In the genomic region with DNA sequence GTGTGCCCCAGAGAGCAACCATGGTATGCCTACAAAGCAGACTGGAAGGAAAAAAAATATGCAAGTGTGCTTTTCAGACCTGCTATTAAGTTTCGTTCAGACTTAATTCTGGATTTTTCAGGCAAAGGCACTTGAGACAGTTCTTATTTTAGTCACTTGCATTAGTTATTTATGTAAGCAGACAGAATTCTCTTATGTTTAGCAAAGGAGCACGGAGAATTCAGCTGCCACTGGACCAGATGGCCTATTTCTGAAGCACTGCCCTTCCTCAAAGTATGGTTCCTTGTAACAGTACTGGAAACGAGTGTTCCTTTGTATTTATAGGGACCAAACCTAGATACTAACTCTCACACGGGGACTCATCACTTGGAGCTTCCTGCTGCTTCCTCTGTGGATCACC, we compare ENCODE assay signal across 19 mouse cellular contexts. TPM values are rescaled to one million over a fixed set of nuclear protein-coding genes. Genes with fewer than 3 reads are reported as not detected.
DNase-seq lines count a peak whose midpoint lies in the region; ATAC-seq and TF ChIP-seq lines count a peak whose summit lies in the region.
"Had no signal": no experiment of that assay in that cellular context is flagged by ENCODE, and none has a peak within 500 bp of the region (broad histone marks: within the 10 kb centered on the region; RNA-seq: fewer than 3 reads in every experiment).

No protein-coding gene starts in this region.

- H3K36me3 ChIP-seq in forebrain, embryonic 16.5 days (ENCODE audit: control insufficient read depth, insufficient read depth) = no peaks in the 10 kb centered on the region
- H3K36me3 ChIP-seq in liver, embryonic 11.5 days (ENCODE audit: control insufficient read depth, insufficient read depth, low read length) = no peaks in the 10 kb centered on the region

- H3K4me1 ChIP-seq in forebrain, embryonic 16.5 days (replicated peaks; ENCODE audit: control insufficient read depth, insufficient read depth, low read length) = peaks cover 7% of the 10 kb centered on the region; the same call in 1 of the 2 replicates
- no peaks in the 10 kb centered on the region for H3K4me1 ChIP-seq in liver, embryonic 11.5 days (replicated peaks; ENCODE audit: control insufficient read depth, insufficient read depth, low read length)
- H3K4me1 ChIP-seq: hindbrain, embryonic 10.5 days; limb, embryonic 13.5 days had no signal

- no peak overlapping the region for H3K4me2 ChIP-seq in forebrain, embryonic 16.5 days (ENCODE audit: low read length)
- H3K4me2 ChIP-seq in liver, embryonic 11.5 days = no peak overlapping the region
- H3K4me2 ChIP-seq: limb, embryonic 13.5 days had no signal

- TF ChIP-seq CTCF in layer of hippocampus, adult 2 months (conservative IDR thresholded peaks at IDR 0.05) = no peak

- WGBS in forebrain, embryonic 16.5 days = 33% methylated on average over 4 of the region's 4 CpGs
- 69% methylated on average over 4 of the region's 4 CpGs for WGBS in liver, embryonic 11.5 days

- no peak overlapping the region for H3K27ac ChIP-seq in layer of hippocampus, adult 2 months
- H3K27ac ChIP-seq in forebrain, embryonic 16.5 days (ENCODE audit: low read length) = peak overlapping the region; percentile 57
- no peak overlapping the region for H3K27ac ChIP-seq in liver, embryonic 11.5 days (ENCODE audit: low read depth, low read length)
- H3K27ac ChIP-seq: hindbrain, embryonic 10.5 days; hindbrain, postnatal 0 days; limb, embryonic 13.5 days; liver, embryonic 14.5 days had no signal

- H3K9ac ChIP-seq in forebrain, embryonic 16.5 days (replicated peaks; ENCODE audit: low read depth, low read length) = no peak overlapping the region
- H3K9ac ChIP-seq in liver, embryonic 11.5 days (ENCODE audit: low read depth, low read length) = no peak overlapping the region
- H3K9ac ChIP-seq: limb, embryonic 13.5 days; liver, embryonic 14.5 days had no signal

- H3K27me3 ChIP-seq in forebrain, embryonic 16.5 days (replicated peaks; ENCODE audit: control insufficient read depth, insufficient read depth, low read length) = no peaks in the 10 kb centered on the region
- no peaks in the 10 kb centered on the region for H3K27me3 ChIP-seq in liver, embryonic 11.5 days (replicated peaks; ENCODE audit: control insufficient read depth, insufficient read depth, low read length)
- H3K27me3 ChIP-seq: limb, embryonic 13.5 days had no signal

- peak; percentile 10 for DNase-seq in layer of hippocampus, adult 9-11 months
- DNase-seq in layer of hippocampus, adult 2 months (ENCODE audit: low spot score in 2 of 2) = no peak
- peak; percentile 8 for DNase-seq in right cerebral cortex, adult 18-20 months
- DNase-seq in right cerebral cortex, postnatal 14 days = no peak
- peak; percentile 39 for DNase-seq in telencephalon, adult 2 months (ENCODE audit: low read depth, low spot score)
- no peak for DNase-seq in liver, embryonic 11.5 days (ENCODE audit: low spot score)
- DNase-seq: cerebellum, adult 8-10 months; gastrocnemius, postnatal 36 days; kidney, adult 9 months; kidney, postnatal 25 days; lung, postnatal 36 days; spleen, adult 18-20 months; thymus, postnatal 14 days had no signal

- H3K9me3 ChIP-seq in forebrain, embryonic 16.5 days (ENCODE audit: control insufficient read depth, low read length) = no peaks in the 10 kb centered on the region
- H3K9me3 ChIP-seq in liver, embryonic 11.5 days (ENCODE audit: control insufficient read depth, low read length) = no peaks in the 10 kb centered on the region
- H3K9me3 ChIP-seq: hindbrain, embryonic 10.5 days; limb, embryonic 13.5 days had no signal

- ATAC-seq in forebrain, embryonic 16.5 days = 0 out of 2 replicates have a peak, but pooled peaks have one; percentile 18
- ATAC-seq in liver, embryonic 11.5 days (replicated peaks; ENCODE audit: low FRiP score) = no peak
- ATAC-seq: hindbrain, postnatal 0 days; midbrain, embryonic 16.5 days had no signal

- H3K4me3 ChIP-seq in layer of hippocampus, adult 2 months = no peak overlapping the region
- no peak overlapping the region for H3K4me3 ChIP-seq in forebrain, embryonic 16.5 days (replicated peaks; ENCODE audit: low read length)
- H3K4me3 ChIP-seq in liver, embryonic 11.5 days (ENCODE audit: low read depth, low read length) = no peak overlapping the region
- H3K4me3 ChIP-seq: hindbrain, embryonic 10.5 days; limb, embryonic 13.5 days had no signal

RNA-seq across cellular contexts. Expression of a gene that starts 38.2 kb away (rescaled TPM):
- 10 to 100 TPM; 14.8 to 16.7 TPM for total RNA-seq in layer of hippocampus, adult 2 months (2021)
- 2.8 and 3.2 TPM in 2 replicates for polyA plus RNA-seq in forebrain, embryonic 16.5 days (2015; fragmentation: Nextera tagmentation; extraction: Ambion mirVana)
- 4.5 and 4.9 TPM in 2 replicates for polyA plus RNA-seq in liver, embryonic 11.5 days (2014; fragmentation: Nextera tagmentation; extraction: Ambion mirVana)

Comparison
In these comparisons a context has a peak if more than half of its experiments do, and no peak if none do; other contexts are left out.
1. DNase-seq: peak in layer of hippocampus, adult 9-11 months (single experiment), right cerebral cortex, adult 18-20 months (single experiment) and telencephalon, adult 2 months (single experiment); none in layer of hippocampus, adult 2 months (0 of 2), right cerebral cortex, postnatal 14 days (single experiment) and liver, embryonic 11.5 days (single experiment).